Mouse (Mus musculus): Measurements from ENCODE around the gene Twistnb. TPM values are rescaled to one million over a fixed set of nuclear protein-coding genes. Genes with fewer than 3 reads are reported as not detected.

The Twistnb gene
- 49.9 and 50.6 TPM in 2 replicates for polyA plus RNA-seq (2015; fragmentation: Nextera tagmentation; extraction: Ambion mirVana)

GRCm38 (mm10) chr12:33429387-33430160 lies at the start of gene Twistnb:
Gene Twistnb (plus strand): TSS chr12:33429635.
- Histone ChIP-seq H3K36me3 (no peaks in the 10 kb centered on the region), H3K4me1 (replicated peaks) (peaks cover 7% of the 10 kb centered on the region), H3K4me3 (peak within 1 kb of the TSS; percentile 99), H3K27ac (replicated peaks) (peak within 1 kb of the TSS; percentile 82), H3K27me3 (no peaks in the 10 kb centered on the region), H3K9ac (peak within 1 kb of the TSS; percentile 87), H3K9me3 (no peaks in the 10 kb centered on the region), H3K4me2 (peak within 1 kb of the TSS; percentile 74)
- WGBS: under 1% methylated on average over 66 of the region's 66 CpGs
- peak; percentile 97 for ATAC-seq (ENCODE audit: low read depth)

- H3K4me3 ChIP-seq: no peak overlapping the region
- 0 out of 2 replicates have a peak, but pooled peaks have one; percentile 47 for ATAC-seq (ENCODE audit: low read depth)
- no peaks in the 10 kb centered on the region for H3K9me3 ChIP-seq
- H3K27ac ChIP-seq (replicated peaks): no peak overlapping the region
- no peak overlapping the region for H3K9ac ChIP-seq
- H3K27me3 ChIP-seq: peaks cover 27% of the 10 kb centered on the region
- no peak overlapping the region for H3K4me2 ChIP-seq
- WGBS: 12% methylated on average over 5 of the region's 5 CpGs
- no peaks in the 10 kb centered on the region for H3K36me3 ChIP-seq
- H3K4me1 ChIP-seq (replicated peaks): peaks cover 6% of the 10 kb centered on the region
Observed at GRCm38 (mm10) chr12:33388842-33389241, 40.6 kb upstream of the Twistnb start.

GRCm38 (mm10) chr12:33390844-33391560 lies 38.4 kb upstream of the Twistnb start:
- ATAC-seq (ENCODE audit: low read depth): no peak
- Histone ChIP-seq H3K4me2 (no peak overlapping the region), H3K27me3 (peaks cover 26% of the 10 kb centered on the region), H3K4me3 (no peak overlapping the region), H3K27ac (replicated peaks) (no peak overlapping the region), H3K9ac (no peak overlapping the region), H3K4me1 (replicated peaks) (peaks cover 14% of the 10 kb centered on the region), H3K36me3 (no peaks in the 10 kb centered on the region), H3K9me3 (no peaks in the 10 kb centered on the region)
- WGBS: 72% methylated on average over 2 of the region's 2 CpGs

DNA sequence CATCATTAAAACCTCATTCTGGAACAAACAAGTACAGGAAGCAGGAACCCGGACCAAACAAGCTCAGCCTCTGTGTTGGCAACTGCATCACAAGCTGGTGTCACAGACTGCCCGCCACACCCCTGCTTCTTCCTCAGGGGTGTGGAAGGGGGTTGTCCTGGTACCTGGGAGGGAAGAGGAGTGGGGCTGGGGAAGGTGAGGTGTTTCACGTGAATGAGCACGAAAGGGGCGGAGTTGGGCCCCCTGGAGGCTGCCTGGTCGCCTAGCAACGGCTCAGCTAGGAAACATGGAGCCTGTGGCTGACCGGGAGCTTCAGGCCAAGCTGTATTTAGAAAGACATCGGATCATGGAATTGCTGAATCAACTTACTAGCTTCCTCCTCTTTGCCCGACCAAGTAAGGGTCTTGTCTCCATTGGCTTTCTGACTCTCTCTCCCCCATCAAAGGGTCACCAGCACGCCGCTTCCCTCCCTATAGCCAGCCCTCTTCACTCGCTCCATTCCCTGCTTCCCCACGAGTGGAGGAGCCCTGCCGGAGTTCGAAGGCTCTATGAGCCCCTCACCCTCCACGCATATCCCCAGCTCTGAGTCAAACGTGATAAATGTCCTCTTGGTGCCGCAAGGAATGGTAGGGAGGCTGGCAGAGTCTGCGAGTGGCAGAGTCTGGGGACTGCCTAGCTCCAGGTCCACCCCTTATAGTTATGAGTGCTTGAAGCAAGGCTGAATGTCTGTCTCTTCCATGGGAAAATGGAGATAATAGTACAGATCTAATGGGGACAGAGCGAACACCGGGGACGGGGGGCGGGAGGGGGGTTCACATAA lies 34.4 kb upstream of the Twistnb start, which contains the start of gene Efcab10:
Gene Efcab10 (plus strand): TSS at position 51 of the 820 bp plus-strand sequence.
- H3K4me1 ChIP-seq (replicated peaks): peaks cover 14% of the 10 kb centered on the region
- no peaks in the 10 kb centered on the region for H3K27me3 ChIP-seq
- H3K4me3 ChIP-seq: peak within 1 kb of the TSS; percentile 37
- H3K9ac ChIP-seq: peak within 1 kb of the TSS; percentile 66
- peak within 1 kb of the TSS; percentile 67 for H3K4me2 ChIP-seq
- peak; percentile 86 for ATAC-seq (ENCODE audit: low read depth)
- no peaks in the 10 kb centered on the region for H3K36me3 ChIP-seq
- no peaks in the 10 kb centered on the region for H3K9me3 ChIP-seq
- WGBS: 4% methylated on average over 24 of the region's 24 CpGs
- H3K27ac ChIP-seq (replicated peaks): peak within 1 kb of the TSS; percentile 86

- H3K9me3 ChIP-seq: no peaks in the 10 kb centered on the region
- no peaks in the 10 kb centered on the region for H3K36me3 ChIP-seq
- H3K27me3 ChIP-seq: no peaks in the 10 kb centered on the region
- 73% methylated on average over 7 of the region's 7 CpGs for WGBS
- H3K4me3 ChIP-seq: no peak overlapping the region
- peaks cover 14% of the 10 kb centered on the region for H3K4me1 ChIP-seq (replicated peaks)
- H3K4me2 ChIP-seq: no peak overlapping the region
- no peak overlapping the region for H3K9ac ChIP-seq
- no peak for ATAC-seq (ENCODE audit: low read depth)
- H3K27ac ChIP-seq (replicated peaks): no peak overlapping the region
Observed at GRCm38 (mm10) chr12:33403265-33403693, 26.2 kb upstream of the Twistnb start.

GRCm38 (mm10) chr12:33404996-33405395 lies 24.4 kb upstream of the Twistnb start:
- Histone ChIP-seq H3K4me1 (replicated peaks) (peaks cover 14% of the 10 kb centered on the region), H3K9ac (no peak overlapping the region), H3K27me3 (no peaks in the 10 kb centered on the region), H3K4me3 (no peak overlapping the region), H3K9me3 (no peaks in the 10 kb centered on the region), H3K27ac (replicated peaks) (peak overlapping the region; percentile 46), H3K4me2 (no peak overlapping the region), H3K36me3 (no peaks in the 10 kb centered on the region)
- peak; percentile 11; the same call in 1 of the 2 replicates for ATAC-seq (ENCODE audit: low read depth)
- WGBS: 67% methylated on average over 5 of the region's 5 CpGs

GRCm38 (mm10) chr12:33405398-33406026 lies 23.9 kb upstream of the Twistnb start:
- ATAC-seq (ENCODE audit: low read depth): peak; percentile 79
- Histone ChIP-seq H3K27me3 (no peaks in the 10 kb centered on the region), H3K36me3 (no peaks in the 10 kb centered on the region), H3K4me1 (replicated peaks) (peaks cover 14% of the 10 kb centered on the region), H3K4me2 (no peak overlapping the region), H3K27ac (replicated peaks) (peak overlapping the region; percentile 46), H3K4me3 (no peak overlapping the region), H3K9ac (no peak overlapping the region), H3K9me3 (no peaks in the 10 kb centered on the region)
- WGBS: 35% methylated on average over 6 of the region's 6 CpGs

DNA sequence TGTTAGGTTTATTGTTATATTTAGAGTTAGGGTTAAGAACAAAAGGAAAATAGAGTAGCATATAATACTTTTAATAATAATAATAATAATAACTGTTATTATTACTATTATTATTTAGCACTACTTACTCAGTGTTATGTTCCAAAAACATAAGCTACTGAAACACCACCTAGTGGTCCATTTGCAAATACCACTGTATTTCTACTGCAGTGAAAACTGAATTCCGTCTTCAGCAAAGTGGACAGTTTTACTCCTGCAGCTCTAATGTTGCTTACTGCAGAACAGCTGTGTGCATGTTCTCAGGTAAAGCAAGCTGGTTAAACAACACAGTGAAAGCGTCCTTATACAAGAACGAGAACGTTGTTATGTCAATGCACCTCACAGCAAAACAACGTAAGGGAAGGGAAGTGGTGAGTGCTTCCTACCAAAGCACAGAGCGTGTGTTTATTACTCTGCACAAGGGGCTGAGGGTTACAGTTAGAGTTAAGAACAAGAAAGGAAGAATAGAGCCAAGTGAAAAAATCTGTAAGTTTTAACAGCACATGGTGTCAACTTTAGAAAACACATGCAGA lies 17.8 kb upstream of the Twistnb start:
- ATAC-seq (ENCODE audit: low read depth): no peak
- Histone ChIP-seq H3K27me3 (no peaks in the 10 kb centered on the region), H3K9ac (no peak overlapping the region), H3K4me3 (no peak overlapping the region), H3K9me3 (no peaks in the 10 kb centered on the region), H3K4me2 (no peak overlapping the region), H3K4me1 (replicated peaks) (no peaks in the 10 kb centered on the region), H3K27ac (replicated peaks) (no peak overlapping the region), H3K36me3 (no peaks in the 10 kb centered on the region)
- 51% methylated on average over 6 of the region's 6 CpGs for WGBS

- no peaks in the 10 kb centered on the region for H3K9me3 ChIP-seq
- no peaks in the 10 kb centered on the region for H3K36me3 ChIP-seq
- no peak for ATAC-seq (ENCODE audit: low read depth)
- H3K4me3 ChIP-seq: no peak overlapping the region
- 41% methylated on average over 3 of the region's 3 CpGs for WGBS
- H3K4me2 ChIP-seq: no peak overlapping the region
- no peaks in the 10 kb centered on the region for H3K4me1 ChIP-seq (replicated peaks)
- no peaks in the 10 kb centered on the region; the same call in 1 of the 2 replicates for H3K27me3 ChIP-seq
- H3K9ac ChIP-seq: no peak overlapping the region
- no peak overlapping the region for H3K27ac ChIP-seq (replicated peaks)
Observed at GRCm38 (mm10) chr12:33424329-33424728, 5.1 kb upstream of the Twistnb start.

DNA sequence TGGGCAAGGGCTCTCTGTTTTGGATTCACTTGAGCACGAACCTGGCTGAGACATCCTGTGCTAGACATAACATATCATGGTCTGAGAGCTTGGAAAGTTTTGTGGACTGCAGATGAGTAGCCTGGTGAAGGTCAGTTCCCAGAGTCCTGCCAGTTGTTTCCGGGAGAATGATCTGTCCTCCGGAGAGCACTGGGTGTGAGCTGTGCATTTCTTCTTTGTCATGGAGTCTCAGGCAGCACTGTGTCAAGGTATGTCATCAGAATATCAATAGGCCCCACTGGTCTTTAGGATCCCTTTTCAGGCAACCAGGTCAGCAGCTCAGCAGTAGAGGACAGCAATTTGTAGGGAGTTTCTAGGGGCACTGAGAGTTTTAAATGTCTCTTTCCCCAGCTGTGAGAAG lies 2.1 kb upstream of the Twistnb start:
- Histone ChIP-seq H3K9me3 (no peaks in the 10 kb centered on the region), H3K4me3 (no peak overlapping the region), H3K36me3 (no peaks in the 10 kb centered on the region), H3K27ac (replicated peaks) (no peak overlapping the region), H3K4me2 (no peak overlapping the region), H3K4me1 (replicated peaks) (peaks cover 7% of the 10 kb centered on the region), H3K27me3 (no peaks in the 10 kb centered on the region; the same call in 1 of the 2 replicates), H3K9ac (no peak overlapping the region)
- ATAC-seq (ENCODE audit: low read depth): no peak
- WGBS: 29% methylated on average over 3 of the region's 3 CpGs

DNA sequence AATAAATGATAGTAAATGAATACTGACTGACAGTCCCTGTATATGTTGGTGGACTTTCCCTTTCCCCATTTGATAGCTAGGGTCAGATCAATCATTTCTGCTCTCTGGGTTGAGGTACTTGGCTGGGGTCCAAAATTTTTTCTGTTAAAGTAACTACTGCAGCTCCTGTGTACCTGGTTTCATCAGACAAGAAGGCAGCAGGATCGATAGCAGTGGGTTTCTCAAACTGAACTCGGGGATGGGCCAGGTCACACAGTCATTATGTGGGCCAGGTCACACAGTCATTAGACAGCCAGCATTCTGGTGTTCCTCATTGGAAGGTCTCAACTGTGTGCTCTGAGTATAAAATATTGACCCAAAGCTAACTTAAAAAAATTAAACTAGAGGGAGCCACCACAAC lies 1.7 kb upstream of the Twistnb start:
- no peaks in the 10 kb centered on the region for H3K36me3 ChIP-seq
- ATAC-seq (ENCODE audit: low read depth): no peak
- 77% methylated on average over 2 of the region's 2 CpGs for WGBS

More for the DNA sequence above, 1.7 kb upstream of the Twistnb start:
- H3K4me3 ChIP-seq: no peak overlapping the region
- peaks cover 7% of the 10 kb centered on the region for H3K4me1 ChIP-seq (replicated peaks)
- H3K27ac ChIP-seq (replicated peaks): no peak overlapping the region
- H3K27me3 ChIP-seq: no peaks in the 10 kb centered on the region; the same call in 1 of the 2 replicates
- no peak overlapping the region for H3K9ac ChIP-seq
- H3K4me2 ChIP-seq: no peak overlapping the region
- no peaks in the 10 kb centered on the region for H3K9me3 ChIP-seq
